Mouse (Mus musculus) cerebellum, adult 9-10 months (tissue): Measurements from ENCODE around the gene Psg28.
"Not testable (repeated sequence)": the region's sequence is repeated elsewhere in the genome, so short reads cannot be mapped to it uniquely, and the experiment has no call there.

ENCODE experiments used
- DNase-seq: peaks from one replicate; pipeline ENCODE4 v3.0.0; 2022

Psg28 gene

DNA sequence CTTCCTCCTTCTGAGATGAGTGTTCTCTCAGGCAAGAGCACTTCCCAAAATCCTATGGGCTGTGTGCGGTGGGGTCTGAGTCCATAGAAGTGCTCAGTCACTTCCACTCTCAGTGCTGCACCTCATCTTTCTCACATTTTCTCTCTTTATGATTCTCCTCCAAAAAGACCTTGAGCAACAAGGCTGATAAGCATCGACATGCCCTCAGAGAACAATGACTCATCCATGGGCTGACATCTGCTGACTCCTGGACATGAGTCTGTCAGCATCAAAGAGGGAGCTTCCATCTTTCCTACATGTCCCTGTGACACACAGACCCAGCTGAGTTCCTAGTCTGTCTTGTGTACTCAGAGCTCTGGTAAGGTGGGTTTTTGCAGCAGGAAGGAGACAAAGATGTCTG is at the start of gene Psg28:
Gene Psg28 (minus strand): TSS at position 101 of the 400 bp plus-strand sequence.
- DNase-seq = not testable (repeated sequence)

DNA sequence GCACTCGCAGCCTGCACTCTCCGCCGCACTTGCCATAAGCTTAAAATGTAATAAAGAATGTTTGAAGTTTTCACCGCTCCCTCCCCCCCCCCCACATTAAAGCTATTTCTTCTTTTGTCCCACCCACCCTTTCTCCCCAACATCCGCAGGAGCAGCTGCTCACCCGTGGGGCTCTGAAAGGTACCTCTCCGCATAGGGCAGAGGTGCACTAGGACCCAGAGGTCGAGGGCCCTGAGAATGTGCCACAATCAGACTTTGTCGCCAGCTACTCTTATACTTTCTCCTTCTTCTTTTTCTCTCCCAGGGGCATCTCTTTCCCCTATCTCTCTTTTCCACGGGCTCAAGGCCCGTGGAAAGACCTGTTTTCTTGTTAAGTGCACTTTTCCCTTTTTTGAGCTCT is 28.4 kb downstream of the Psg28 start:
- no peak for DNase-seq

DNA sequence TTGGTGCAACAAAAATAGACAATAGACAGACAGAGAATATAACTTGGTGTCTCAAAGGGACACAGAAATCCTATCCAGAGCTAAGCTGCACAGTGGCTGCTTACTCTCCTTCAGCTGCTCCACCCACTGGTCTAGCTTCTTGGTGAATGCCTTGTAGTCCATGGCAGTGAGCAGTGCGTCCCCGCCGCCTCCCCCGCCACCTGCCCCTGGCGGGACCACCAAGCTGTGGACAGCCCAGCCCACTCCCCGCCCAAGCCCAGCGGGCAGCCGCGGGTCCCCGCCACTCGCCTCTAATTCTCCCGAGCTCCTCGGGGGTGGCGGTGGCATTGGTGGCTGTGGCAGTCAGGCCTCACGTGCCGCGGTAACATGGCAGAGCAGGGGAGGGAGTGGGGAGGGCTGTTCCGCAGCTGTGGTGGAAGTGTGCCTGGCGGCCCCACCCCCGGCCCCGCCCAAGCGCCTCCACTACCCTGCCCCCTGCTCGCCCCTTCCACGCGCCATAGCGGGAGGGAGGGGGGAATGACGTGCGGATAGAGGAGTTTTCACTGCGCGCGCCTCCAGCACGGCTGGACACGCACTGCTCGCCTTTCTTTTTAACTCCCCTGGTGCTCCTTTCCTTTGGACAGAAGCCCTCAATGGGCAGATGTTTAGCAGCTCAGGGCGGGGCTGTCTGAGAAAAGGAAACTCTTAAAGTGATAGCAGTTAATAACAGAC is 29.2 kb downstream of the Psg28 start:
- DNase-seq = peak; percentile 10

DNA sequence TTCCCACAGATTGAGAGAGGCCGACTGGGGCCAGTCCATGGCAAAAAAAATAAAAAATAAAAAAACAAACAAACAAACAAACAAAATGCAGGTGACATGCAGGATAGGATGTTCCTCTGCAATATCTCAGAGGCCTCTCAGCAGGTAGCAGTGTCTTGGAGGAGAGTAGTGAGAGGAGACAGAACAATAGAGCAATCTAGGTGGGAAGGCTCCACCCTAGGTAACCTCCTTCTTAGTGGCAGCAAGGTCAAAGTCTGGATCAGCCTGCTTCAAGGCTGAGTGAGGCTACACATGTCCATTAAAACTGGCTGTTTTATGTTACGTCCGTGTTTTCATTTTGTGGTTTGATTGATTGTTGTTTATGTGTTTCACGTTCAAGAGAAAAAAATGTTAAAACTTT is 40.4 kb downstream of the Psg28 start:
- DNase-seq = not testable (repeated sequence)

DNA sequence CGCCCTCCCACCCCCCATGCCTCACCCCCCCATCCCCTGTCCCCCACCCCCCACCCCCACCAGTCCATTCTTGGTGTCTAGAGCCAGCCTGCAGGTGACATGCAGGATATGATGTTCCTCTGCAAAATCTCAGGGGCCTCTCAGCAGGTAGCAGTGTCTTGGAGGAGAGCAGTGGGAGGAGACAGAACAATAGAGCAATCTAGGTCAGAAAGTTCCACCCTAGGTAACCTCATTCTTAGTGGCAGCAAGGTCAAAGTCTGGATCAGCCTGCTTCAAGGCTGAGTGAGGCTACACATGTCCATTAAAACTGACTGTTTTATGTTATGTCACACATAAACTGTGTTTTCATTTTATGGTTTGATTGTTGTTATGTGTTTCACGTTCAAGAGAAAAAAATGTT is 53.5 kb downstream of the Psg28 start:
- DNase-seq = no peak
